Mouse (Mus musculus): ENCODE measurements around the gene Plxnd1.

GRCm38 (mm10) chr6:115967291-115967880 is 27.4 kb downstream of the Plxnd1 start:
- TF ChIP-seq POLR2A (IDR thresholded peaks at IDR 0.05; ENCODE audit: borderline replicate concordance, insufficient read depth, low read length), result no peak
- no peak for TF ChIP-seq CTCF (IDR thresholded peaks at IDR 0.05; ENCODE audit: borderline replicate concordance, insufficient read depth, low read depth, low read length)

Measured in cerebellum, adult 2 months (tissue).